Mouse (Mus musculus) stomach, embryonic 15.5 days (tissue): ENCODE measurements at regions not wholly inside any gene's neighbourhood (a gene's known extent, or its start where the extent isn't known, plus 50 kb on each side); places are given as distances from the start of the nearest gene placed in this dataset.

Experiments
- ATAC-seq: fragments of 200-750 bp; cut with Nextera tagmentation; 2 replicates; pipeline ENCODE4 v1.8.0; 2017; ENCODE audit warnings: low read depth, moderate number of reproducible peaks, moderate TSS enrichment; ENCODE audit not compliant: insufficient read depth, low FRiP score
- H3K27ac ChIP-seq: fragments of 300-500 bp; sonication (generic); 2 replicates; pipeline ENCODE4 v1.5.1; 2015; ENCODE audit warnings: mild to moderate bottlenecking, inconsistent platforms
- H3K27me3 ChIP-seq: fragments of 300-500 bp; sonication (generic); replicated peaks from 2 replicates; pipeline ENCODE4 v1.6.1; 2015; ENCODE audit warnings: inconsistent platforms
- H3K36me3 ChIP-seq: fragments of 300-500 bp; sonication (generic); 2 replicates; pipeline ENCODE4 v1.6.1; 2015; ENCODE audit warnings: inconsistent platforms
- H3K4me1 ChIP-seq: fragments of 300-500 bp; sonication (generic); 2 replicates; pipeline ENCODE4 v1.6.1; 2015; ENCODE audit warnings: inconsistent platforms
- H3K4me2 ChIP-seq: fragments of 300-500 bp; sonication (generic); 2 replicates; pipeline ENCODE4 v1.6.1; 2015; ENCODE audit warnings: mild to moderate bottlenecking, inconsistent platforms
- H3K4me3 ChIP-seq: fragments of 300-500 bp; sonication (generic); replicated peaks from 2 replicates; pipeline ENCODE4 v1.5.1; 2015; ENCODE audit warnings: inconsistent platforms
- H3K9ac ChIP-seq: fragments of 300-500 bp; sonication (generic); 2 replicates; pipeline ENCODE4 v1.6.1; 2015; ENCODE audit warnings: inconsistent platforms
- H3K9me3 ChIP-seq: fragments of 300-500 bp; sonication (generic); 2 replicates; pipeline ENCODE4 v1.6.1; 2016; ENCODE audit warnings: inconsistent platforms
- WGBS: fragments of 180-500 bp; shearing (Covaris S2); methylation state at CpG from one replicate; pipeline ENCODE4 v1.1.7; 2015; 5-methylcytosine and 5-hydroxymethylcytosine counted together

DNA sequence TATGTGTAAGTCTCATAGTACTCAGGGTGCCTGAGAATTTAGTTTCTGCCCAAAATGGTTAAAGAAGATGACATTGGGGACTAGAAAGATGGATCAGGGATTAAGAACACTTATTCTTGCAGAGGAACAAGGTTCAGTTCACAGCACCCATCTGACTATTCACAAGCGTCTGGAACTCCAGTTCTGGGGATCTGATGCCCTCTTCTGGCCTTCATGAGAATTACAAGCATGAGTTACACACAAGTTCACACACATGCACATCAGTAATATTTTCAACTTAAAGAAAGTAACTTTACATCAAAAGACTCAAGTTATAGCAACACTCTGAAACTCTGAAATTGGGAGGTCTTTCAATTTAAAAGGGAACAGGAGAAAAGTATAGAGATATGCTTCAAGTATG lies 174.1 kb upstream of the Noct start:
- WGBS: 88% methylated on average over 1 of the region's 1 CpGs

DNA sequence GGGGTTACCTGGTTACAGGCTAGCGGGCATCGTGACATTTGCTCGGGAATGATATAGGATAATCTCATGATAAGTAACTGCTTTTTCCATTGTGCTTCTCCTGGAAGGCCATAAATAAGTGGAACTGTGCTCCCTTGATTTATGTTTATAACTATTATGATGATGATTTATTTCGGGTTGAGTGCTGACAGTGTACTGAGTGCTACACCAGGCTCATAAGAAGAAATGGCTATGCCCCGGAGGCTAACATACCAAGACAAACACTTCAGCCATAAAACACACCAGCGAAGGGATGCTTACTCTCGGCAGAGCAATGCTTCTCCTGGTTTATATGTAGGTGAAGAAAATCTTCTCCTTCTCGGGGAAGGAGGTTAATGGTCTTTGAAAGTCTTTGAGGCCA lies 169.2 kb upstream of the Noct start:
- H3K27ac ChIP-seq: no peak overlapping the region
- no peak for ATAC-seq
- no peak overlapping the region for H3K4me3 ChIP-seq
- no peaks in the 10 kb centered on the region for H3K4me1 ChIP-seq
- H3K9me3 ChIP-seq: no peaks in the 10 kb centered on the region
- no peaks in the 10 kb centered on the region for H3K36me3 ChIP-seq
- H3K4me2 ChIP-seq: no peak overlapping the region
- WGBS: 66% methylated on average over 8 of the region's 8 CpGs
- H3K9ac ChIP-seq: no peak overlapping the region
- no peaks in the 10 kb centered on the region for H3K27me3 ChIP-seq

More for the DNA sequence above, 174.1 kb upstream of the Noct start:
- no peak overlapping the region for H3K4me2 ChIP-seq
- no peak overlapping the region for H3K4me3 ChIP-seq
- H3K9me3 ChIP-seq: no peaks in the 10 kb centered on the region
- H3K27me3 ChIP-seq: no peaks in the 10 kb centered on the region
- ATAC-seq: no peak
- H3K9ac ChIP-seq: no peak overlapping the region
- no peaks in the 10 kb centered on the region for H3K4me1 ChIP-seq
- H3K36me3 ChIP-seq: no peaks in the 10 kb centered on the region
- H3K27ac ChIP-seq: no peak overlapping the region

DNA sequence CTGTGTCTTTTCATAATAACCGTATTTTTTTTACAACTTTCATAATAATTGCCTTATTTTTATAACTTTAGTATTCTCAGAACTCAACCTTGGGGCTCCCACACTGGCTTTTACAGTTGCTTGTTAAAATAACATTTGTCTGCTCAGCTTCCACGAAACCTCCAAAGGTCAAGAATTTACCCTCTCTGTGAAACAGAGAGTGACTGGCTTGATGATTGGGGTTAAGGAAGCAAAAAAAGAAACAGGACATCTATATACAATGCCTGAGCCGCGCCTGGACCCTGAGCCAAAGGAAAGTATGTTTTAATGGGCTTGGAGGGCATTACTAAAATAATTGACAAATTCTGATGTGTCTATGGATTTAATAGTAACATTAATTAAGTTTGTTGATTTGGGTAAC lies 160.0 kb upstream of the Noct start:
- no peaks in the 10 kb centered on the region for H3K9me3 ChIP-seq
- 0 out of 2 replicates have a peak, but pooled peaks cover 4% of the 10 kb centered on the region for H3K4me1 ChIP-seq
- H3K4me3 ChIP-seq: no peak overlapping the region
- no peak overlapping the region for H3K4me2 ChIP-seq
- H3K27me3 ChIP-seq: no peaks in the 10 kb centered on the region
- WGBS: 35% methylated on average over 4 of the region's 4 CpGs
- no peak for ATAC-seq
- no peaks in the 10 kb centered on the region for H3K36me3 ChIP-seq
- H3K27ac ChIP-seq: no peak overlapping the region
- H3K9ac ChIP-seq: no peak overlapping the region

DNA sequence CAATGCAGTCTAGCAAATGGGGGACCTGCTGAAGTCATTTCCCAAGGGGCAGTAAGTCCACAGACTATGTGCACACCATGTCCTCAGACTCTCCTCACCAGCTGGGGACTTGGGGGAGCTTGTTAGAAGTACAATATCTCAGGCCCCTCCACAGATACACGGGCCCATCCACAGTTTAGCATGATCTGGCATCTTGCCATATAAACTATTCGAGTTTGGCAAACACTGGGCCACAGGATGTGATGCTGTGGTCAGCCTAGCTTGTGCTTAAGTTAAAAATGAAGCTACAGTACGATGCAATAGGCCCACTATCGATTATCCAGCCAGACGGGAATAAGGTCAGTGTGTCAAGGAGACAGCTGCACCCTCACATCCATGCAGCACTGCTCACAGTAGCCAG lies 157.9 kb upstream of the Noct start:
- H3K9ac ChIP-seq: no peak overlapping the region
- H3K4me3 ChIP-seq: no peak overlapping the region
- no peaks in the 10 kb centered on the region for H3K9me3 ChIP-seq
- 24% methylated on average over 5 of the region's 5 CpGs for WGBS
- H3K27me3 ChIP-seq: no peaks in the 10 kb centered on the region
- H3K4me2 ChIP-seq: no peak overlapping the region
- 0 out of 2 replicates have a peak, but pooled peaks cover 4% of the 10 kb centered on the region for H3K4me1 ChIP-seq
- no peaks in the 10 kb centered on the region for H3K36me3 ChIP-seq
- no peak overlapping the region for H3K27ac ChIP-seq
- ATAC-seq: no peak

DNA sequence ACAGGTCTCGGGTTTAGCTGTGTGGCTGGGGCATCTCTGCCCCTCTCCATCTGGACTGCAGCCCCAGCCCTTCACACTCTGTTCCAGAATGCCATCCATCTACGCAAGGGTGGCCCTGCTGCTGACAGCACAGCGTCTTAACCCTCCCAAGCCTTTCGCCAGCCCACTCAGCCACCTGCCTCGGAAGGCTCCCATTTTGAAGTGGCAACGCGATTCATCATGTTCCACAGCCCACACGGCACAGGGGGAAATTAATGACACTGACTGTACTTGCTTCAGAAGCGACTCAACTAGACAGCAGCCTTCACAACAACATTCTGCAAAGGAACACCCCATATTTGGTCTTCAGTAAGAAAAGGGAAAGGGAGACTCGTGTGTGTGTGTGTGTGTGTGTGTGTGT lies 151.8 kb upstream of the Noct start:
- no peaks in the 10 kb centered on the region for H3K9me3 ChIP-seq
- H3K4me2 ChIP-seq: no peak overlapping the region
- H3K4me1 ChIP-seq: peaks cover 10% of the 10 kb centered on the region
- H3K27me3 ChIP-seq: no peaks in the 10 kb centered on the region
- H3K4me3 ChIP-seq: no peak overlapping the region
- 62% methylated on average over 10 of the region's 10 CpGs for WGBS
- ATAC-seq: no peak
- H3K36me3 ChIP-seq: no peaks in the 10 kb centered on the region
- H3K9ac ChIP-seq: no peak overlapping the region
- H3K27ac ChIP-seq: no peak overlapping the region

DNA sequence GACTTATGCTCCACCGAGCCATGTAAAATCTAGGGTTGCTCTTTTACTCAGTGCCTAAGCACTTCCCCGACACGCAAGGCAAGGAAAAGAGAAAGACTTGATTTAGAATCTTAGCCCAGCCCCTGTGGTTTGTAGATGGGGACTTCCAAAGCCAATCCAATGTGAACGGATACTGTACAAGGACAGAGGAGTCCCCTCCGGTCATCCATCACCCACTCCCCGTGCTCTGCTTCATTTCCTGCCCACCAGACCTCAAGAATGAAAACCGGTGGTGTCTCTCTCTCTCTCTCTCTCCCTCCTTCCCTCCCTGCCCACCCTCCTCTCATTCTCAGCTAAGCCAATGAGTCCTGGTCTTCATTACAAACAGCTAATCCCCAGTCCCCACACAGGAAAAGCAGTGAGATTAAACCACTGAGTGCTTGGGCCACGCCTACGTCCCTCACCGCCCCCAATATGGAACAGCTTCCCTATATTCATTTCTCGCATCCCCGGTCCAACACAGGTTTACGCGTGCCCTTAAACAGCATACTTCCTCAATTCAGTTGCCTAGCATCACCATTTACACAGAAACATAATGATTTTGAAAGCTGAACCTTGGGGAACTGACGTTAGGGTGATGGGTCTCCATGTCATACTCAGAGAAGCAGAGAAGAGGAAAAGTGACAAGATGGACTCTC lies 151.1 kb upstream of the Noct start:
- Histone ChIP-seq H3K4me1 (peaks cover 10% of the 10 kb centered on the region), H3K36me3 (no peaks in the 10 kb centered on the region), H3K4me3 (no peak overlapping the region), H3K9me3 (no peaks in the 10 kb centered on the region), H3K9ac (no peak overlapping the region), H3K27me3 (no peaks in the 10 kb centered on the region), H3K4me2 (no peak overlapping the region), H3K27ac (no peak overlapping the region)
- 78% methylated on average over 15 of the region's 15 CpGs for WGBS
- ATAC-seq: no peak

DNA sequence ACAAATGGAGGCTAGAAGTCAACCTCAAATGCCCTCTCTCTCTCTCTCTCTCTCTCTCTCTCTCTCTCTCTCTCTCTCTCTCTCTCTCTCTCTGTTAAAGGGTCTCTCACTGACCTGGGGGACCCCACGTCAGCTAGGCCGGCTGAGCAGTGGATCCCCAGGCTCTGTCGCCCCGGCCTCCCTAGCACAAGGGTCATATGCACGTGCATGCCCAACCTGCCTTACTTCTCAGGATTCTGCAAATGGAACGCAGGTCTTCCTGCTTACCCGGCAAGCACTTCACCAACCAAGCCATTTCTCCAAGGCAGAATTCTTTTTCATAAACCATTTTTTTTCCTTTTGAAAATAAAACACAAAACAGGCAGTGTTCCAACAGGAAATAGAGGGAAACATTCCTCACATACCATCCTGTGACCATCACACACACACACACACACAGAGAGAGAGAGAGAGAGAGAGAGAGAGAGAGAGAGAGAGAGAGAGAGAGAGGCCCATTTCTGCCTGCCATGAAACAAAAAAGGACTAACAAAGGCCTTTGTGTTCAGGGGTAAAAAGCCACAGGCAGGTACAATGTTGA lies 150.4 kb upstream of the Noct start:
- H3K4me1 ChIP-seq: peaks cover 10% of the 10 kb centered on the region
- ATAC-seq: no peak
- no peak overlapping the region for H3K9ac ChIP-seq
- H3K36me3 ChIP-seq: no peaks in the 10 kb centered on the region
- H3K4me3 ChIP-seq: no peak overlapping the region
- H3K27ac ChIP-seq: 0 out of 2 replicates have a peak overlapping the region, but pooled peaks have one; percentile 31
- H3K4me2 ChIP-seq: no peak overlapping the region
- H3K9me3 ChIP-seq: no peaks in the 10 kb centered on the region
- no peaks in the 10 kb centered on the region for H3K27me3 ChIP-seq
- WGBS: 58% methylated on average over 7 of the region's 7 CpGs

DNA sequence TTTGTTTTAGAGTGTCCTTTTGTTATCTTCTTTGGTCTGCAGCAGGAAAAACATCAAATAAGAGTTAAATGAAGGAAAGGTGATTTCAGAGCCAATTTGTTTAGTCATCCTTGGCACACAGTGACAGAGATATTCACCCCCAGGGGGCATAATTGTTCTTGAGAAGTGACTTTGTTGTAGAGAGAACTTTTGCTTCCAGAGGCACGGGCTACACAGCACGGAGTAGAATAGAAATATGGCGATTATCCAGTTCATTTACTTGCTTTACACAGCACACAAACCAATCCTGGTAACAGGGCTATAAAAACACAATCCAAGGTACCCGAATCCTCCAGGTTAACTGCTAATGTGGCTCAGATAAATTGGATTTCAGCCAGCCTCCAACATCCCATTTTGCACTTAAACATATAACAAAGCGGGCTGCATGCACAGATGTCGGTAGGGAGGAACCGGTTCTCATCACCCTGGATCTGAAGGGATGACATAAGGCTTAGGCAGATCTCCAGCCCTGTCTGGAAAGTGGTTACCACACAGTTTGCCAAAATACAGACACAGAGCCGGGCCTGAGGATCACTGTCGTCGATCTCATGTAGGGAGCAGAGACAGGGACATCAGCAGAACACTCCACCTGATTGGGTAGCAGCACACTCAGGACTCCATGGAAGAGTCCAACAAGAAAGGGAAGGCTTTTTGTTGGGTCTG lies 148.9 kb upstream of the Noct start:
- Histone ChIP-seq H3K4me3 (no peak overlapping the region), H3K4me2 (no peak overlapping the region), H3K9me3 (no peaks in the 10 kb centered on the region), H3K4me1 (peaks cover 13% of the 10 kb centered on the region), H3K9ac (no peak overlapping the region), H3K27ac (no peak overlapping the region), H3K27me3 (no peaks in the 10 kb centered on the region), H3K36me3 (no peaks in the 10 kb centered on the region)
- ATAC-seq: no peak
- WGBS: 56% methylated on average over 10 of the region's 10 CpGs

DNA sequence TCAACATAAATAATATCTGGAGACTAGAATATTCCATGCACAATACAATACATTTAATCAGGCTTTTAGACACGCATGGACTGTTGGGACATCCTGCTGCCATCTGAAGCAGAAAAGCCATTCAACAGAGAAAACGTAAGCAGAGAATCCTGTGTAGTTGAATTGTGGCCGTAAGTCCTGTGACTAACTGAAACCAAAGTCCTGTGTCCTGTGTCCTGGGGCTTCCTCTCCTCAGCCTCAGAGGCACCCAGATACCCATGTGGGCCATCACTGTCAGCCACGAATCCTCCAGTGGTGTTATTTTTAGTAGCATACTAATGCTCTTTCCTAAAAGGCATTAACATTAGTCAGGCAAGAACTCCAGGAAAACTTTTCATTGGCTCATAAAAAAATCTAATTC lies 145.8 kb upstream of the Noct start:
- WGBS: 75% methylated on average over 4 of the region's 4 CpGs
- no peak overlapping the region for H3K4me3 ChIP-seq
- no peak overlapping the region for H3K4me2 ChIP-seq
- H3K27ac ChIP-seq: no peak overlapping the region
- no peak overlapping the region for H3K9ac ChIP-seq
- ATAC-seq: no peak
- H3K36me3 ChIP-seq: no peaks in the 10 kb centered on the region
- peaks cover 13% of the 10 kb centered on the region for H3K4me1 ChIP-seq
- H3K9me3 ChIP-seq: no peaks in the 10 kb centered on the region
- H3K27me3 ChIP-seq: no peaks in the 10 kb centered on the region

DNA sequence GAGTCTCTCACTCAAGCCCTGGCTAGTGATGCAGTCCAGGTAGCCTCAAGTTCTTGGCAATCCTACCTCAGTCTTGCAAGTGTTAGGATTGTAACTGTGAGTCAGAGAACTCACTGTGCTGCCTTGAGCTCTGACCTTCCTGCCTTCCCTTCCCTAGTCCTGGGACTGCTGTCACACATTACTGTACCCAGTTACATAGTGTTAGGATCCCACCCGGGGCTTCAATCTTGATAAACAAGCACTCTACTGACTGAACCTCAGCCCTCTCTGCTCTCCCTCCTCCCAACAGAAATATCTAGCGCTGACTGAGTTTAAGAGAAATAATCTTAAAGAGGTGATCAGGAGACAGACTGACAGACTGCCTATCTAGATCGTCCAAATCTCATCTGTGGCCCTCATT lies 143.8 kb upstream of the Noct start:
- Histone ChIP-seq H3K27me3 (no peaks in the 10 kb centered on the region), H3K9me3 (no peaks in the 10 kb centered on the region), H3K4me3 (no peak overlapping the region), H3K4me1 (peaks cover 3% of the 10 kb centered on the region; the same call in 1 of the 2 replicates), H3K27ac (no peak overlapping the region), H3K36me3 (no peaks in the 10 kb centered on the region), H3K9ac (no peak overlapping the region), H3K4me2 (no peak overlapping the region)
- 42% methylated on average over 3 of the region's 3 CpGs for WGBS
- ATAC-seq: no peak

DNA sequence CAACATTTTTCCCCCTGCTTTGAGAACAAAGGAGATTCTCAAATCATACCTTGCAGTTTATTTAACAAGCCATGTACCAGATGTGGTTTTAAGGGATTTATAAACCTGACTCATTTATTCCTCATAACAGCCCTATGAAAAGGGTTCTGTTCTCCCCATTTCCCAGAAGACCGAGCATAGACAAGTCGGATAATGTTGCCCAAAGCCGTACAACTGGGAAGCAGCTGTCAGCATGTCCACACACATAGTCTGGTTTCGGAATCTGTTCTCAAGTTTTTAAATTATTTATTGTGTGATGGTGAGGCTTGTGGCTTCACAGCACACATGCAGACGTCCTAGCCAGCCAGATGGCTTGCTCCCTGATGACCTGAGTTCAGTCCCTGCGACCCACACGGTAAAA lies 143.4 kb upstream of the Noct start:
- Histone ChIP-seq H3K4me1 (peaks cover 3% of the 10 kb centered on the region; the same call in 1 of the 2 replicates), H3K27ac (no peak overlapping the region), H3K4me2 (no peak overlapping the region), H3K36me3 (no peaks in the 10 kb centered on the region), H3K27me3 (no peaks in the 10 kb centered on the region), H3K9me3 (no peaks in the 10 kb centered on the region), H3K9ac (no peak overlapping the region), H3K4me3 (no peak overlapping the region)
- 41% methylated on average over 7 of the region's 7 CpGs for WGBS
- ATAC-seq: no peak

DNA sequence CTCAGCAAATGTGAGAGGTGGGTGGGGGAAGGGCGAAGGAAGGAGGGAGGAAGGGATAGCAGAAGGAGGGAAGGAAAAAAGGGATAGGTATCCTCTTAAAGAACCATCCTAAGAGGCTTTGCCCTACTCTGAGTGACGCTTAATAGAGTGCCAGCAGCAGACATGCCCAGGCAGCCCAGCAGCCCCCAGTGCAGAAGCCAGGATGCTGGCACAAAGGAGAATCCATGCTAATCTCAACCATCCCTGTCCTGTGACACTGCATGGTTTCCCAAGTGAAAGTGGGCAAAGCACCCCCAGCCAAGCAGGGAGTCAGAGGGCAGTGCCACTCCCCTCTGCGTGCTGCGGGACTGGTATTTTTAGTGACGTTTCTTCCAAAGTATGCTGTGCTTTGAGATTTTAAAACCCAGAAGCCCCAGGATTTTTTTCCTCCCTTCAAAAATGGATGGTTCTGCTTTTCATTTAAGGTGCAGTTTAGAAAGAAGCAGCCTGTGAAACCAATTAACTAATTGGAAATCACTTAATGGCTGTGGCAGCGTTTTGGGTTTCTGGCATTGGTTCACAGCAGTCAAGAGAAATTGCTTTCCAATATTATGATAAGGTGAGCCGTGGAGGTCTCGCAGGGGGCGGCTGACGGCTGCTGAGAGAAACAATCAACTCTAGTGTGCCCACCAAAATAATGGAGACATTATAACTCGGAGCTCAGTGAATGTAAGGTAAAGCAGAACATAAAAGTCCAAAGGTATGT lies 141.2 kb upstream of the Noct start:
- no peaks in the 10 kb centered on the region for H3K27me3 ChIP-seq
- 66% methylated on average over 11 of the region's 11 CpGs for WGBS
- H3K36me3 ChIP-seq: no peaks in the 10 kb centered on the region
- no peak overlapping the region for H3K4me2 ChIP-seq
- no peak; the same call in 1 of the 2 replicates for ATAC-seq
- H3K9ac ChIP-seq: no peak overlapping the region
- H3K4me3 ChIP-seq: no peak overlapping the region
- peaks cover 3% of the 10 kb centered on the region; the same call in 1 of the 2 replicates for H3K4me1 ChIP-seq
- H3K9me3 ChIP-seq: no peaks in the 10 kb centered on the region
- H3K27ac ChIP-seq: no peak overlapping the region
